Mouse (Mus musculus): ENCODE measurements at regions not wholly inside any gene's neighbourhood (a gene's known extent, or its start where the extent isn't known, plus 50 kb on each side); places are given as distances from the start of the nearest gene placed in this dataset.
A peak's percentile ranks its signal among the peaks of the same experiment; 100 is the strongest.

DNA sequence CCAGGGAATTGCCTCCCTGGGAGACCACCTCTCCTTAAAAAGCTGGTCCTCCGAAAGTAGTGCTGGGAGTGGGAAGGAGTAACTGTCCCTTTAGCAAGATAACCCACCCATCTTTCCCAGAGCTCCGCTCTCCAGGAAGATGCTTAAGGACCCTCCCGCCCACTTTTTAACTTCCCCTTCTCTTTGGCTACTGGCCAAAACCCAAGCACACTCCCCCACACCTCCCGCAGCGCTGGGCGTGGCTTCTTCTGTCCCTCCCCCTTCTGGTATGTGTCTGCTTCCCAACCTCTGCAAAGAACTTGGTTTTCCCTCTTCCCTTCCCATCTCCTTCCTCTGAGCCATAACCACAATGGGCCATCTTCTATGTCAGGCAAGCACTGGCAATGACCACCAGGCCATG, 85.4 kb downstream of the Rpap3 start:
- no peak for DNase-seq (ENCODE audit: inconsistent ontology term)

- no peak for DNase-seq (ENCODE audit: inconsistent ontology term)
Measured at GRCm38 (mm10) chr15:97619764-97620163, 85.9 kb downstream of the Rpap3 start.

GRCm38 (mm10) chr15:97612325-97612724, 93.3 kb downstream of the Rpap3 start:
- no peak for DNase-seq (ENCODE audit: inconsistent ontology term)

DNA sequence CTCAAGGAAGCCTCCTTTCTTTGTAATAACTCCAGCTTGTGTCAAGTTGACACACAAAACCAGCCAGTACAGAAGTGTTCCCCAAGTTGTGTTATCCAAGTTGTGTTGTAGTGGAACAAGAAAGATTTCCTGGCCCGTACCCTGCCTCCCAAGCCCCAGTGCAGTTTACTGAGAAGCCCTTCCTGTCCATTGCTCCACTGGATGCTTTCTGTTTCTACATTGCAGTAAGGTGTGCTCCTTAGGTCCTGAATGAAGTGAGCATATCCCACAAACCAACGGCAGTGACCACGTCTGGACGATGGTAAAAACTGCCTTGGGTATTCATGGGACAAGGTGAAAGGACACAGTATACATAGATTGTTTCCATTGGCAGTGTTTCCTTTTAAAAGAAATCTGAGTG, 94.9 kb downstream of the Rpap3 start:
- no peak for DNase-seq (ENCODE audit: inconsistent ontology term)

DNA sequence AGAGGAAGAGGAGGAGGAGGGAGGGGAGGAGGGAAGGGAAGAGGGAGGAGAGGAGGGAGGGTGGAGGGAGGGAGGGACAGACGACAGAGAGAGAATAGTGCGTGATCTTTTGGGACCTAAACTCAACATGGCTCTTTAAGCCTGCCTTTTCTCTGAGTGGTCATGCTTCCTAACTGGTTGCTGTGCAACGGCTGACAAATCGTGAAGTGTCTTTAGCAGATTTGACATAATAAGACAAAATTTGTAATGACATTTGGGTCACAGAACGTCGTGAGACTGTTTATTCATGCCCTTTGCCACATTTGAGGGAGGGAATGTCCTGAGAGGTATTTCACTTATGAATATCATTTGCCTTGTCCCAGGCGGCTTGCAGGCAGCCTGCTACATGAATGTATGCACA, 96.1 kb downstream of the Rpap3 start:
- DNase-seq (ENCODE audit: inconsistent ontology term), result no peak

DNA sequence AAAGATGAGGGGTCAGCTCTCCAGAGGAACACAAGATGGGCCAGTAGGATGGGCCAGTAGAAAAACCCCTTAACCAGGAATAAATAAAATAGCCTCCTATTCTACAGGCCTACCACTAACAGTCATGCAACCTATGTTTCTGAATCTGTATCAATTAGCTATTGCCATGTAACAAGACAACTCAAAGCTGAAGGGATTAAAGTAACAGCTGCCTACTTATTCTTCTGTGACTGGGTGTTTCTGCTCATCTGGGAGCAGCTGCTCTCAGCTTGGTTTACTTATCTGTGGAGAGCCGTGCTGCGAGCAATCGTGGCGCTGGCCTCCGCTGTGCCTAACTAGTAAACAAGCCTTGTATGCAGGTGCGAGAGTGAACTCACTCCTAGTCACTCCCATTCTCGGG, 97.0 kb downstream of the Rpap3 start:
- no peak for DNase-seq (ENCODE audit: inconsistent ontology term)

GRCm38 (mm10) chr15:97607617-97608206, 97.9 kb downstream of the Rpap3 start:
- DNase-seq (ENCODE audit: inconsistent ontology term), result no peak

- peak; percentile 82 for DNase-seq (ENCODE audit: inconsistent ontology term)
Measured at GRCm38 (mm10) chr15:97606630-97607381, 98.8 kb downstream of the Rpap3 start.

GRCm38 (mm10) chr15:97606232-97606629, 99.4 kb downstream of the Rpap3 start:
- DNase-seq (ENCODE audit: inconsistent ontology term), result peak; percentile 5

GRCm38 (mm10) chr15:97605791-97606190, 99.8 kb downstream of the Rpap3 start:
- no peak for DNase-seq (ENCODE audit: inconsistent ontology term)

- no peak for DNase-seq (ENCODE audit: inconsistent ontology term)
Measured at GRCm38 (mm10) chr15:97603492-97603891, 102.1 kb downstream of the Rpap3 start.

GRCm38 (mm10) chr15:97598270-97598669, 107.4 kb downstream of the Rpap3 start:
- DNase-seq (ENCODE audit: inconsistent ontology term), result no peak

GRCm38 (mm10) chr15:97596514-97597081, 109.0 kb downstream of the Rpap3 start:
- no peak for DNase-seq (ENCODE audit: inconsistent ontology term)

GRCm38 (mm10) chr15:97595284-97595796, 110.3 kb downstream of the Rpap3 start:
- no peak for DNase-seq (ENCODE audit: inconsistent ontology term)

DNA sequence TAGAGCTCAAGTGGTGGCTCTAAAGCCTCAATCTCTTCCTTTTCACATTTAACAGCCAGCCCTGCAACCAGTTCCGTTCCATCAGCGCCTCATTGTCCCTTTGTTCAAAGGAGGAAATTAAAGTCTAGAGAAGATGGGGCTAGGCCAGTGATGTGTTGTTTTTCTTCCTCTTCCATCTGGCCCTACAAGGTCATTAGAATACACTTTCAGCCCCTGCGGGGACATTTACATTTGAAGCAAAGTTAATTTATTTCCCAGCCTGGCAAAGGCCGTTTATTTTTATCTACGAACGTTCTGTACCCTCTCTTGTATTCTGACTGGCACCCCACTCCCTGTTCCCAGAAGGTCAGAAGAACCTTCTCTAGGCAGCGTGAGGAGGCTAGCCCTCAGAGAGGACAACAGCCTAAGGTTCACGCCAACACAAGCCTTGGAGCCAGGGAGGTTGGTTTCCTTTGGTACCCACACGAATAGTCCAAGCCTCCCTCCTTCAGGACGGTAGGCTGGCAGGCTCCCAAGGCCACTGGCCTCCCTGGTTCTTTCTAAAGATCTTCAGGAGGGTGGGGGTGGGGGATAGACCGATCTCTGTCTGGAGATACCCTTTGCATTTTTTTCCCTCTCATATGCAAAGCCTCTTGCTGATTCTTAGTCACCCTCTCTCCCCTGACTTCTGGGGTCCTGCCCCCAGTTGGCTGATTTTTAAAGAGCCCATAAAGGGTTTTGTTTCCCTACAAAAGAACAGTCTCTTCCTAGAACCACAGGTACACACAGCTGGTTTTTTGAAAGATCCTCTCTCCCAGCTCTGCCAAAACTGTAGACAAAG, 111.6 kb downstream of the Rpap3 start:
- no peak for DNase-seq (ENCODE audit: inconsistent ontology term)

- no peak for DNase-seq (ENCODE audit: inconsistent ontology term)
Measured at GRCm38 (mm10) chr15:97592786-97593185, 112.8 kb downstream of the Rpap3 start.

GRCm38 (mm10) chr15:97591406-97591805, 114.2 kb downstream of the Rpap3 start:
- DNase-seq (ENCODE audit: inconsistent ontology term), result no peak

DNA sequence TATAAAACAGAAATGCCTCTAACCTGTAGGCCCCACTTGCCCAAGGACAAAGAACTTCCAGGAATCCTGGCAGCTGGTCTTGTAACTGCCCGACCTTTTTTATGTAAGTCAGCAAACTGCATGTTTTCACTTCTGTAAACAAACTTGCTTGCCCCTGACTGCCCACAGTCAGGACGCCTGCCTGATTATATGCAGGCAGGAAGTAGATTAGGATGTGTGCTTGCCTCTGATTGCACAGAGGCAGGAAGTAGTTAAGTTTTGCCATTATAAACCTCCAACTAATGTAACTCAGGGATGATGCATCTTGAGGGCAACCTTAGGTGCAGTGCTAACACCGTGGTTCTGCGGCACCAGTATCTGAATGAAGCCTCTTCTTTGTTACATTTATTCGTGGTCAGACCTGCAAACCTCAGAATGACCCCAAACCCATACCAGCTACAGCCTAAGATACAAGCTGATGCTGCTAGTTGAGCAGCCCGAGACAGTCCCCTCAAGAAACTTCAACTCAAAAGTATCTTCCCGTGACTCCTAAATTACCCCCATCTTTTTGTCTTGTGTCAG, 114.8 kb downstream of the Rpap3 start:
- DNase-seq (ENCODE audit: inconsistent ontology term), result no peak

DNA sequence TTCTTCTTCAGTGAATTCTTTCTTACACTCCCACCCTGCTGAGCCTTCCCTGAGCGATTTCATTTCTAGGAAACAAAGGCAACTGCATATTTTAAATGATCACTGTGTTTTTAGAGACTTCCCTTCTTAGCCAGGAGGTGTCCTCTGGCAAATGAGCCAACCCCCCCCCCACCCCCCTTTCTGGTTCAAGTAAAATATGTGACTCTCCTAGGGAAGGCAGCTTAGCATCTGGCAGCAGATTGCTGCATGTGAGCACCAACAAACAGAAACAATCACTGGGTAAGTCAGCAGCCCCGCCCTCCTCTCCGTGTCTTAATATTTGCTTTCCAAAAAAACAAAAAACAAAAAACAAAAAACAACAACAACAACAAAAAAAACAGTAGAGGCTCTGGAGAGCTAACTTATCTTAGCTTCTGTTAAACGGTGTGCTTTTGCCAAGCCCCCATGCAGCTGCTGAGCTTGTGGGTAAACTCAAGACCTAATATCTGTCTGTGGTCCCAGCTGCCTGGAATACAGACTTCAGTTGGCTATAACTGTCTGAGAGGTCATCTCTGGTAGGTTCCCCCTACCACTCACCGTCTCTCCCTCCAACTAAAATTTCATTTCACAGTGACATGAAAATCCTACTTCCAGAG, 117.9 kb downstream of the Rpap3 start:
- no peak for DNase-seq (ENCODE audit: inconsistent ontology term)

DNA sequence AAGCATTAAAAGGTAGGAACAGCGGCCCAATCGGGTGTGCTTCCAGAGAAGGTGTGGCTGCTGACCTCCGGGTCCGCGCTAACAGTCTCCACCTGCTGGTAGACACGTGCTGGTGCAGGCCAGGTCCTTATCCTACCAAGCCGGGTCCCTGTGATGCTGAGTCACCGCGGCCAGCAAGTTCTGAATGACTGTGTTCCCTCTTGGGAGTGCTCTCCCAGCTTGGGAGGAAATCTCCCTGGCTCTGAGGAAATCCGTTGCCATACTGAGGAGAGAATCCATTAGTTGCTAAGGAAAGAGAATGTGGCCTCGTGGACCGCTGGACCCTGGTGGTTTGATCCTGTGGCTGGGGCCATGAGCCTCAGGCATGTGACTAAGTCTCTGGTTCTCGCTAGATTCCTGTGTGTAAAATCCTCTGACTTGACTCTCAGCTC, 123.9 kb downstream of the Rpap3 start:
- DNase-seq (ENCODE audit: inconsistent ontology term), result peak; percentile 67

- no peak for DNase-seq (ENCODE audit: inconsistent ontology term)
Measured at GRCm38 (mm10) chr15:97580726-97581125, 124.9 kb downstream of the Rpap3 start.
